Mouse (Mus musculus) macrophage (primary cell): ENCODE results near the gene Slc38a3. TPM values are rescaled to one million over a fixed set of nuclear protein-coding genes. Genes with fewer than 3 reads are reported as not detected.

Source experiments
- H3K27ac ChIP-seq: fragments of 350-480 bp; formaldehyde crosslinking; 2 replicates; pipeline ENCODE4 v1.9.0; 2021
- H3K36me3 ChIP-seq: fragments of 350-480 bp; formaldehyde crosslinking; 2 replicates; pipeline ENCODE4 v1.9.0; 2021; ENCODE audit errors: inconsistent target
- H3K4me3 ChIP-seq: fragments of 350-480 bp; formaldehyde crosslinking; 2 replicates; pipeline ENCODE4 v1.9.0; 2021; ENCODE audit errors: inconsistent target
- H3K79me2 ChIP-seq: fragments of 350-480 bp; formaldehyde crosslinking; 2 replicates; pipeline ENCODE4 v1.9.0; 2021; ENCODE audit errors: inconsistent target
- WGBS: methylation state at CpG from one replicate; pipeline ENCODE4 v1.1.7; 2026; ENCODE audit warnings: inconsistent platforms; ENCODE audit not compliant: missing documents; 5-methylcytosine and 5-hydroxymethylcytosine counted together
- polyA plus RNA-seq: library from polyadenylated mRNA; stranded (reverse); fragments of 250-400 nt; gene quantifications from 3 replicates; pipeline ENCODE4 v1.2.4, GENCODE M21; 2018; ENCODE audit warnings: inconsistent platforms

The Slc38a3 gene
- polyA plus RNA-seq, 1 experiment from 2014 or later, result not detected

- Histone ChIP-seq H3K4me3 (no peak overlapping the region), H3K36me3 (no peaks in the 10 kb centered on the region), H3K79me2 (no peaks in the 10 kb centered on the region), H3K27ac (no peak overlapping the region)
- WGBS, result 89% methylated on average over 9 of the region's 9 CpGs
Measured at GRCm38 (mm10) chr9:107663525-107663924, 5.8 kb downstream of the Slc38a3 start.

DNA sequence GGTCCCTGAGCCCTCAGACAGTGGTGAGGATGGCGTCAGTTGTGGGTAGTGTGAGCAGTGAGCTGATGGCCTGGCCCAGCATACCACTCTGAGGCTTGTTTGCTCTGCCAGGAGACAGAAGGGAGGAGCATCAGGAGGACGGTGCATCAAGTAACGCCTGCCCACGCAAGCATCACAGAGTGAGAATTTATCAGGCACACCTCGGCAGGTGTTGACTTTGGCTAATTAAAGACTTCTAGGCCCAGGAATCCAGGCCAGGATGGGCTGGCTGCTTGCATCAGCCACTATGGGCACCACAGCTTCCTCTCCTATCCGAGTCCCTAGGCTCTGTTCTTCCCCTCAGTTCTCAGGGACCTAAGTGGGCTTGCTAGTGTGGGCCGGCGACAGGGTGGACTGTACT, 7.0 kb downstream of the Slc38a3 start:
- 89% methylated on average over 8 of the region's 8 CpGs for WGBS
- no peak overlapping the region for H3K27ac ChIP-seq
- H3K4me3 ChIP-seq, result no peak overlapping the region
- H3K36me3 ChIP-seq, result no peaks in the 10 kb centered on the region
- H3K79me2 ChIP-seq, result no peaks in the 10 kb centered on the region

DNA sequence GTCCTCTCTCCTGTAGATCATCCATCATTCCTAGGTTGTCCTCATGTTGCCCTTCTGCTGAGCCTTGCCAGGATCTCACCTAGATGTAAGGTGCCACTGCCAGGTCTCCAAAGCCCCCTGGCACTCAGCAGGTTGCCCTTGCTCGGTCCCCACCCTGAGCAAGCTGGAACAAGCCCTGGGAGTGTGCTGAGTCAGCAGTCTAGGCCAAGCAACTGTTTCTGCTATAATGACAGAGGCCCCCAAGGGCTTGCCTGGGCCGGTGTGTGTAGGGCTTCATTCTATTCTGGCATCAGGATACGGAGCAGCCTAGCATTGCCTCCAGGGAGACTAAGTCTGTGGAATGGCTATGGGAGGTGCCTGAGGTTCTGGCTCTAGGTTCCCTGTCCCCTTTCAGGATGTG, 8.6 kb downstream of the Slc38a3 start:
- 79% methylated on average over 3 of the region's 3 CpGs for WGBS
- Histone ChIP-seq H3K4me3 (no peak overlapping the region), H3K27ac (no peak overlapping the region), H3K79me2 (no peaks in the 10 kb centered on the region), H3K36me3 (no peaks in the 10 kb centered on the region)

DNA sequence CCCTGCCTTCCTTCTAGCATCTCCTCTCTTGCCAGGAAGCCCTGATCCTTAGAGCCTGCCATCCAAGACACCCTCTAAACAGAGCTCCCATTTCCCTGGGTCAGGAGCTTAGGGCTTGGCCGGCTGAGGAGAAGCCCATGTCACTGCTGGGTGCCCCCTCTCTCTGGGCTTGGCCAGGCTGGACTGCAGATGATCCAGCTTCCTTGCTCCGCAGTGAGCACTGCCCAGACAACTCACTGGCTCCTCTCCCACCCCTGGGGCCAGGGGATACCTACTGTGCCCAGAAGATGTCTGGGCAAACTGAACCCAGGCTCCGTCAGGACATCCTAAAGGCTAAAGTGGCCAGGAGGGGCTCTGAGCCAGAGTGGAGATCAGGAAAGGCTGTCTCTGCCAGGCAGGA, 9.4 kb downstream of the Slc38a3 start:
- no peaks in the 10 kb centered on the region for H3K36me3 ChIP-seq
- WGBS, result 97% methylated on average over 3 of the region's 3 CpGs
- H3K79me2 ChIP-seq, result no peaks in the 10 kb centered on the region
- H3K4me3 ChIP-seq, result no peak overlapping the region
- H3K27ac ChIP-seq, result no peak overlapping the region

DNA sequence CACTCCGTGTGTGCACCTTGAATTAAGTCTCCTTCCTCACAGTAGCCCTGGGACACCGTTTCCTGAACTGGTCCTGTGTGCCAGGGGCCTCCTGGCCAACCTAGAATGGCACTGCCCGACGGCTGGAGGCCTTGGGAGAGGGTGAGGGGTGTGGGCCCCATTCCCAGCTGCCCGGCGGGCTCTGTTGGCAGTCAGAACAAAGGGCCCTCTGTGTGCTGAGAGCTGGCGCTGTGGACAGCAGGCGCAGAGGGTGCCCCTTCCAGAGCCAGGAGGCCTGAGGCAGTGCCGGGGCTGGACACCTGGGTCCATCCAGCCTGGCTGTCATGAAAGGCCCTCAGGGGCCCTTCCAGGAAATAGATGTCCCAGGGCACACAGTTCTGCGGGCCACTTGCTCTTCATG, 9.8 kb downstream of the Slc38a3 start:
- 88% methylated on average over 10 of the region's 10 CpGs for WGBS
- Histone ChIP-seq H3K27ac (no peak overlapping the region), H3K4me3 (no peak overlapping the region), H3K36me3 (no peaks in the 10 kb centered on the region), H3K79me2 (no peaks in the 10 kb centered on the region)

GRCm38 (mm10) chr9:107658096-107658495, 11.2 kb downstream of the Slc38a3 start:
- no peaks in the 10 kb centered on the region for H3K79me2 ChIP-seq
- H3K36me3 ChIP-seq, result no peaks in the 10 kb centered on the region
- H3K27ac ChIP-seq, result no peak overlapping the region
- no peak overlapping the region for H3K4me3 ChIP-seq
- WGBS, result 93% methylated on average over 6 of the region's 6 CpGs

DNA sequence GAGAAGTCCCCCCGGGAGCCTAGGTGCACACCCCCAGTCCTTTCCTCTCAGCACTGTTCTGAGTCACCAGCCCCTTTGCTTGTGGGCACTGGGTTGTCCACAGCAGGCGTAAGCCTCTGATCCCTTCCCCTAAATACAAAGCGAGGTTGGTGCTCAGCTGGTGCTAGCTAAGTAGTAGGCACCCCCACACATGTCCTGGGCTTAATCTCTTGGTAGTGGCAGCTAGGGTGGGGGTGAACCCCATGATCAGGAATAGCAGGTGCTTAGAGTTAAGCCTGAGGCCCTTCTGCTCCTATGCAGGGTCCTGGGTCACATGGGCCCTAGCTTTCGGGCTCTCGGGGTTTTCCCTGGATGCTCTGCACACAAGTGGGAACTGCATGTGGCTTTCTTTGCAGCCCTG, 12.2 kb downstream of the Slc38a3 start:
- Histone ChIP-seq H3K36me3 (no peaks in the 10 kb centered on the region), H3K79me2 (no peaks in the 10 kb centered on the region), H3K4me3 (no peak overlapping the region), H3K27ac (no peak overlapping the region)
- WGBS, result 75% methylated on average over 5 of the region's 5 CpGs

GRCm38 (mm10) chr9:107654585-107654984, 14.7 kb downstream of the Slc38a3 start:
- WGBS, result 74% methylated on average over 4 of the region's 4 CpGs
- Histone ChIP-seq H3K4me3 (no peak overlapping the region), H3K36me3 (no peaks in the 10 kb centered on the region), H3K79me2 (no peaks in the 10 kb centered on the region), H3K27ac (no peak overlapping the region)

DNA sequence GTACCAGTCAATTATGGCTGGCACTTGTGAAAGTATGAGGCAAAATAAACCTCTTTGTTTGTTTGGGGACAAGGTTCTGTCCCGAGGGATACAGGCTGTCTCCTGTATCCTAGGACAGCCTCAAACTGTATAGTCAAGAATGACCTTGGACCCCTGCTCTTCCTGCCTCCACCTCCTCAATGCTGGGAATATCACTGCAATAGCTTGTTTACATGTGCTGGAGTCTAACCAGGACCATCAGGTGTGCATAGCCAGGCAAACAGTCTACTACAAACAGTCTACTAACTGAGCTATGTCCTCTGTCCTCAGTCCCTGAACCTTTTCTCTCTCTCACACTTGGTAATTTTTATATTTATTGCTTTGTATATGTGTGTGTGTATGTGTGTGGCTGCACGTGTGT, 15.9 kb downstream of the Slc38a3 start:
- Histone ChIP-seq H3K4me3 (no peak overlapping the region), H3K79me2 (no peaks in the 10 kb centered on the region), H3K36me3 (no peaks in the 10 kb centered on the region), H3K27ac (no peak overlapping the region)
- WGBS, result 81% methylated on average over 2 of the region's 2 CpGs

DNA sequence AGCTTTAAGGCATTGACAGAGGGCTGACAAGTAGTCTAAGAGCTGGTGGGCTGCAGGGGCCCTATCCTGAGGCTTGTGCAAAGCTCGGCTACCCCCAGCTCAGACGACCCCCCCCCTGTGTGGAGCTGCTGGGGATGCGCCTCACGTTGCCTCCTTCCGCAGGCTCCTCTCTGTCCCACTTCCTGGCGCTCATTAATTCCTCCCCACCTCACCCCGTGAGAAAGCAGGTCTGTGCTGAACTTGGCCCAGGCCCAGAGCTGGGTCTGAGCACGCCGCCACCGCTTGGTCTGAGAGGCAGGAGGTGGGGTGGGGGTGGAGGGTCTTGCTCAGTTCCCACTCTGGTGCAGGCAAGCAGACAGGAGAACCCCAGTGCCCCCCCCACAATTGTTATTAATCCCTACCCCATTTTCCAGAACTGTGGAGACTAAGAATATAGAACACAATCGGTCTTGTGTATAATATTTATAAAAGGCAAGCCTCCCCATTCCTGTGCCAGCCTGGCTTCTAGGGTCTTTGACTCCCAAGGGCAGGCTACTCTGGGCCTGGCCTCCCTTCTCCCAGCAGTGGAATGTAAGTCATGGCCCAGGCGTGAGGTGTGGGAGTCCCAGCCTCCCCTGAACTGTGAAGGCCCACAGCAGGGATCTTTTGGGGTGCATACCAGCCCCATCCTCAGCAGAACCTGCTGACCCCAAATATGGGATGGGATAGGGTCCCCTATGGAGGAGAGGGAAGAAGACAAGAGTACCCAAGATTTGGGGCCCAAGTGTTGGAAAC, 18.4 kb downstream of the Slc38a3 start:
- Histone ChIP-seq H3K79me2 (no peaks in the 10 kb centered on the region), H3K36me3 (no peaks in the 10 kb centered on the region), H3K4me3 (no peak overlapping the region), H3K27ac (no peak overlapping the region)
- 66% methylated on average over 12 of the region's 12 CpGs for WGBS

DNA sequence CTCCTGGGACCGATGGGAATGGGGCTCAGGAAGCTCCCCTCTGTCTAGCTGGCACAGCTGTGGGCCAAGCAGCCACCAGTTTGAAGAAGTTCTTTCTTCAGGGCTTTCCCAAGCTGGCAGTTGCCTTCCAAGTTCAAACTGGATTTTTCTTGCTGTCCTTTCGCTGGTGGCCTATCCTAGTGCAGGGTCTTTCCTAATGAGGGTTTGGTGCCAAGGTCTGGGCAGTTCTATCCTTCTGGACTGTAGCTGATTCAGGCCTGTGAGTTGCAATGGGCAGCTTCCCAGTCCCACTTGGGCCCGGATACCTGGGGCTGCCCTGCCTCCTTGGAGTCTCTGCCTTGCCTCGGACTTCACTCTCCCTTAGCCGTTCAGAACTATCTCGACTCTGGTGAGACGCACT, 19.1 kb downstream of the Slc38a3 start:
- H3K4me3 ChIP-seq, result no peak overlapping the region
- 85% methylated on average over 7 of the region's 7 CpGs for WGBS
- H3K79me2 ChIP-seq, result no peaks in the 10 kb centered on the region
- no peak overlapping the region for H3K27ac ChIP-seq
- H3K36me3 ChIP-seq, result no peaks in the 10 kb centered on the region

- Histone ChIP-seq H3K27ac (no peak overlapping the region), H3K36me3 (no peaks in the 10 kb centered on the region), H3K4me3 (no peak overlapping the region), H3K79me2 (no peaks in the 10 kb centered on the region; the same call in 1 of the 2 replicates)
- 93% methylated on average over 3 of the region's 3 CpGs for WGBS
Measured at GRCm38 (mm10) chr9:107648767-107649166, 20.6 kb downstream of the Slc38a3 start.

- Histone ChIP-seq H3K4me3 (no peak overlapping the region), H3K79me2 (no peaks in the 10 kb centered on the region; the same call in 1 of the 2 replicates), H3K36me3 (no peaks in the 10 kb centered on the region), H3K27ac (no peak overlapping the region)
- WGBS, result 87% methylated on average over 6 of the region's 6 CpGs
Measured at GRCm38 (mm10) chr9:107646975-107647374, 22.4 kb downstream of the Slc38a3 start.

GRCm38 (mm10) chr9:107645577-107645976, 23.8 kb downstream of the Slc38a3 start:
- WGBS, result 20% methylated on average over 5 of the region's 5 CpGs
- H3K4me3 ChIP-seq, result no peak overlapping the region

DNA sequence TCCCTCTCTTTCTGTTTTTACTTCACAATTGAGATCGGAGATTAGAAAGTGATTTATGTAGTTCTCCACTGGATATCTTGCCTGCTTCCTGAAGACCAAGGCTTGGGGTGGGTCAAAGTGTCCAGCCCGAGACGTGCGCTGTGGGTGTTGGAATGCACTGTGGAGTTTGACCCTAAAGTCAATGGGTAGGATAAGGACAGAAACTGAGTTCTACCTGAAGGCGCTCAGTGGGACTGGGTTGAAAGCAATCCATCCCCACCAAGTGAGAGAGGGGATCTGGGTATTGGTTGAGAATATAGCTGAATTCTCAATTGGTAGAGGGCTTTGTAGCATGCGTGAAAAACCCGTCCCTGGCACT, 24.2 kb downstream of the Slc38a3 start:
- Histone ChIP-seq H3K36me3 (no peaks in the 10 kb centered on the region), H3K27ac (no peak overlapping the region), H3K79me2 (no peaks in the 10 kb centered on the region; the same call in 1 of the 2 replicates), H3K4me3 (no peak overlapping the region)
- WGBS, result 37% methylated on average over 7 of the region's 7 CpGs

More at GRCm38 (mm10) chr9:107645577-107645976, 23.8 kb downstream of the Slc38a3 start:
- Histone ChIP-seq H3K79me2 (no peaks in the 10 kb centered on the region; the same call in 1 of the 2 replicates), H3K27ac (no peak overlapping the region), H3K36me3 (no peaks in the 10 kb centered on the region)
